Mouse (Mus musculus): ENCODE measurements around the gene Usp25. TPM values are rescaled to one million over a fixed set of nuclear protein-coding genes. Genes with fewer than 3 reads are reported as not detected.

Gene Usp25
- polyA plus RNA-seq, 1 experiment: 29.7 TPM

DNA sequence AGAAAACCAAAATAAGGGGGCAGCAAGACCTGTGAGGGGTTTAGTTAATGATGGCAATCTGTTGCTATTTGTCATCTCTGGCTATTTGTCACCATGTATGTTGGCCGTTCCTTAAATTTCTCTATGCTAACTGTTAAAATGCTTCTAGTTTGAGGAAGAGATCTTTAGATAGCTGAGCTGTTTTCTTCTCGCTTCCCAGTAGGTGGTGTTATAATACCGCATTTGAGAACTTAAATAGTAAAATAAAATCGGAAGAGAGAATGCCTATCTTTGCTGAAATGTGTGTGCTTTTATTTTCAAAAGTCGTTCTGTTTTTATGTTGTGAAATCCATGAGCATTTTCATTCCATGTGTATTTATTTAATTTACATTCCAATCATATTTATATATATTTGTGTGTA is 115.2 kb downstream of the Usp25 start:
- Histone ChIP-seq H3K4me3 (ENCODE audit: control insufficient read depth, insufficient read depth, low read length) (no peak overlapping the region), H3K27ac (ENCODE audit: control insufficient read depth, insufficient read depth, low read length) (no peak overlapping the region), H3K4me1 (replicated peaks; ENCODE audit: control insufficient read depth, insufficient read depth, low read length) (no peaks in the 10 kb centered on the region), H3K27me3 (ENCODE audit: control insufficient read depth, insufficient read depth, low read length) (no peaks in the 10 kb centered on the region), H3K36me3 (ENCODE audit: control insufficient read depth, insufficient read depth, low read length) (no peaks in the 10 kb centered on the region)
- no peak for TF ChIP-seq POLR2A (IDR thresholded peaks at IDR 0.05; ENCODE audit: control insufficient read depth, extremely low read depth, insufficient read depth, low read length, poor library complexity)
- TF ChIP-seq CTCF (IDR thresholded peaks at IDR 0.05; ENCODE audit: borderline replicate concordance, control insufficient read depth, extremely low read depth, insufficient read depth, low read length, poor library complexity): no peak
- 13% methylated on average over 5 of the region's 5 CpGs for WGBS
- no peak for DNase-seq

DNA sequence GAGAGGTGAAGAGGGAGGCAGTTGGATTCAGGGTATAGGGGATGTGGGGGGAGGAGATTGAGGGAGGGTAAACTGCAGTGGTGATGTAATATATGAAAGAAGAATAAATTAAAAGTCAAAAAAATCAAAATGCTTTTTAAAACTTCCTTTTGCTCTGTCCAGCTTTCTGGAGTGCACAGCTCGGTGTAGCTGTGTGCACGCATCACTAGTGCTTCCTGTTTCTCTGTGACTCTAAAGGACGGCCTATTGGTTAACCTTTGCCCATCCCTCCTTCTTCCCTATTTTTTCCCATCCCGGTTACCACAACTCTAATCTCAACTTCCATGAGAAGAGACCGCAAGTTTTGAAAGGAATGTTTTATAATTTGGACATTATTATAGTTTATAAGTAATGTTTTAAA is 119.5 kb downstream of the Usp25 start:
- H3K27ac ChIP-seq (ENCODE audit: control insufficient read depth, insufficient read depth, low read length): no peak overlapping the region
- H3K4me1 ChIP-seq (replicated peaks; ENCODE audit: control insufficient read depth, insufficient read depth, low read length): no peaks in the 10 kb centered on the region
- no peaks in the 10 kb centered on the region for H3K36me3 ChIP-seq (ENCODE audit: control insufficient read depth, insufficient read depth, low read length)
- no peaks in the 10 kb centered on the region for H3K27me3 ChIP-seq (ENCODE audit: control insufficient read depth, insufficient read depth, low read length)
- WGBS: 87% methylated on average over 5 of the region's 5 CpGs
- no peak for TF ChIP-seq POLR2A (IDR thresholded peaks at IDR 0.05; ENCODE audit: control insufficient read depth, extremely low read depth, insufficient read depth, low read length, poor library complexity)
- no peak for TF ChIP-seq CTCF (IDR thresholded peaks at IDR 0.05; ENCODE audit: borderline replicate concordance, control insufficient read depth, extremely low read depth, insufficient read depth, low read length, poor library complexity)
- H3K4me3 ChIP-seq (ENCODE audit: control insufficient read depth, insufficient read depth, low read length): no peak overlapping the region
- DNase-seq: no peak

DNA sequence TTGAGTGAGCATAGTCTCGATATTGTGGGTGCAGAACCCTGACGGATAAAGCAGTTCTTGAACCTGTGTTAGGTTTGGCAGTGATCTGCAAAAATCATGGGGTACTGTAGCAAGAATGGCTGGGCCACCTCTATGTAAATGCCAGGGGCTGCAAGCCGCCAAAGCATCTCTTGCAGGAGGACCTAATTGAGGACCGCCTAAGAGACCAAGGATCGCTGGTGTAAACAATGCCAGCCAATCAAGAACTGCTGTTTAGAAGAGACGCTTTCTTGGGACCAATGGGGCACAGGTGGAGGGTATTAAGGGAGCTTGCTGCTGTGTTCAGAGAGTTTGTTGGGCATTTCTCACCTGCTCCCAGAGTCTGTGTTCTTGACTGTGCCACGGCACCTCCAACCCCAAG is 127.1 kb downstream of the Usp25 start:
- Histone ChIP-seq H3K4me1 (replicated peaks; ENCODE audit: control insufficient read depth, insufficient read depth, low read length) (no peaks in the 10 kb centered on the region), H3K27ac (ENCODE audit: control insufficient read depth, insufficient read depth, low read length) (no peak overlapping the region), H3K27me3 (ENCODE audit: control insufficient read depth, insufficient read depth, low read length) (no peaks in the 10 kb centered on the region), H3K36me3 (ENCODE audit: control insufficient read depth, insufficient read depth, low read length) (no peaks in the 10 kb centered on the region), H3K4me3 (ENCODE audit: control insufficient read depth, insufficient read depth, low read length) (no peak overlapping the region)
- TF ChIP-seq POLR2A (IDR thresholded peaks at IDR 0.05; ENCODE audit: control insufficient read depth, extremely low read depth, insufficient read depth, low read length, poor library complexity) (no peak), CTCF (IDR thresholded peaks at IDR 0.05; ENCODE audit: borderline replicate concordance, control insufficient read depth, extremely low read depth, insufficient read depth, low read length, poor library complexity) (no peak)
- 97% methylated on average over 7 of the region's 7 CpGs for WGBS
- no peak for DNase-seq

DNA sequence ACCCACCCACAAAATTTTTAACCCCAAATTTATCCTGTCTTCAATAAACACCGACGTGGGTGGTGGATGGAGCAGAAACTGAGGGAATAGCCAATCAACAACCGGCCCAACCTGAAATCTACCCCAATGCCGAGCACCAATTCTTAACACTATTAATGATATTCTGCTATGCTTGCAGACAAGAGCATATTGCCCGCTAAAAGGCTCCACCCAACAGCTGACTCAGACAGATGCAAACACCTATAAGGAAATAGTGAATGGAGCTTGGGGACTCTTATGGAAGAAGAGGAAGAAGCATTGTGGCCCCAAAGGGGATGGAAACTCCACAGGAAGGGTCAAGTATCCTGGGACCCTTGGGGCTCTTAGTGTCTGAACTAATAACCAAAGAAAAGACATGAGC is 133.3 kb downstream of the Usp25 start:
- TF ChIP-seq POLR2A (IDR thresholded peaks at IDR 0.05; ENCODE audit: control insufficient read depth, extremely low read depth, insufficient read depth, low read length, poor library complexity) (no peak), CTCF (IDR thresholded peaks at IDR 0.05; ENCODE audit: borderline replicate concordance, control insufficient read depth, extremely low read depth, insufficient read depth, low read length, poor library complexity) (no peak)
- no peaks in the 10 kb centered on the region for H3K4me1 ChIP-seq (replicated peaks; ENCODE audit: control insufficient read depth, insufficient read depth, low read length)
- WGBS: 95% methylated on average over 5 of the region's 5 CpGs
- no peak overlapping the region for H3K4me3 ChIP-seq (ENCODE audit: control insufficient read depth, insufficient read depth, low read length)
- no peaks in the 10 kb centered on the region for H3K27me3 ChIP-seq (ENCODE audit: control insufficient read depth, insufficient read depth, low read length)
- no peak for DNase-seq
- H3K36me3 ChIP-seq (ENCODE audit: control insufficient read depth, insufficient read depth, low read length): no peaks in the 10 kb centered on the region
- no peak overlapping the region for H3K27ac ChIP-seq (ENCODE audit: control insufficient read depth, insufficient read depth, low read length)

DNA sequence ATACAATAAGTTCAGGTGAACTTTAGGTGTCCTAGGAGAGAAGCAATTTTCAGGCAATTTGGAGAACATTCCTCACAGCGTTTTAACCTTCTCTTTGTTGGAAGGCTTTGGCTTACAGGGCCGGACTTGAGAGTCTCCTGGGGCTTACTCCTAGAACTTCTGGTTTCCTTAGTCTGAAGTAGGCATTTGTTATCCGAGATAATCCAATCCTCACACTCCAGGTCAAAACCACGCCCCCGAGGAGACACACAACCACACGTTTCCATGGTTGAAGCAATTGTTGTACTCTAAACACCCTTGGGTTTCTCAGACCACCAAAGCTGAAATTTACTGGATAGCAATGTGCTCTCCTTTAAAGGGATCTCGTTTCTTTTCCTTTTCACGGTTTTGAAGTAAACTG is 136.8 kb downstream of the Usp25 start:
- Histone ChIP-seq H3K27ac (ENCODE audit: control insufficient read depth, insufficient read depth, low read length) (no peak overlapping the region), H3K36me3 (ENCODE audit: control insufficient read depth, insufficient read depth, low read length) (no peaks in the 10 kb centered on the region), H3K27me3 (ENCODE audit: control insufficient read depth, insufficient read depth, low read length) (no peaks in the 10 kb centered on the region), H3K4me1 (replicated peaks; ENCODE audit: control insufficient read depth, insufficient read depth, low read length) (no peaks in the 10 kb centered on the region), H3K4me3 (ENCODE audit: control insufficient read depth, insufficient read depth, low read length) (no peak overlapping the region)
- TF ChIP-seq CTCF (IDR thresholded peaks at IDR 0.05; ENCODE audit: borderline replicate concordance, control insufficient read depth, extremely low read depth, insufficient read depth, low read length, poor library complexity): no peak
- TF ChIP-seq POLR2A (IDR thresholded peaks at IDR 0.05; ENCODE audit: control insufficient read depth, extremely low read depth, insufficient read depth, low read length, poor library complexity): no peak
- DNase-seq: no peak
- 85% methylated on average over 8 of the region's 8 CpGs for WGBS

DNA sequence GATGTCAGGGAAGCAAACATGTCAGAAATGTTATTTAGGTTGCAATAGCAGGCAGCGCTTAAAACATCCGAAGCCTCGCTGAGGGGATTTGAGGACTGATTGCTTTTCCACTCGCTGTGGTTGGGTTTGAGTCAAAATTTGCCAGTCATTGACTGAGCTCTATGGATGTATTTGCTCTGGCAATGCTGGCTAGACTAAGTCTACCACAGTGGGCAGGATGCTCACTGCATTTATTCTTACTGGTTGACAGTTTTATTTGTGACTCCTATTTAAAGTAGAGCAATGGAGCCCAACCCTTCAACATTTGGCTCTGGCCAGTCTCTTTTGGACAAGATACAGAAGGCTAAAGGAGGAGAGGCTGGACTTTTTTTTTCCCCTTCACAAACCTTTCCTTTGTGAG is 137.4 kb downstream of the Usp25 start:
- 90% methylated on average over 4 of the region's 4 CpGs for WGBS
- no peaks in the 10 kb centered on the region for H3K36me3 ChIP-seq (ENCODE audit: control insufficient read depth, insufficient read depth, low read length)
- H3K4me3 ChIP-seq (ENCODE audit: control insufficient read depth, insufficient read depth, low read length): no peak overlapping the region
- no peaks in the 10 kb centered on the region for H3K27me3 ChIP-seq (ENCODE audit: control insufficient read depth, insufficient read depth, low read length)
- no peak for DNase-seq
- TF ChIP-seq POLR2A (IDR thresholded peaks at IDR 0.05; ENCODE audit: control insufficient read depth, extremely low read depth, insufficient read depth, low read length, poor library complexity) (no peak), CTCF (IDR thresholded peaks at IDR 0.05; ENCODE audit: borderline replicate concordance, control insufficient read depth, extremely low read depth, insufficient read depth, low read length, poor library complexity) (no peak)
- no peak overlapping the region for H3K27ac ChIP-seq (ENCODE audit: control insufficient read depth, insufficient read depth, low read length)
- no peaks in the 10 kb centered on the region for H3K4me1 ChIP-seq (replicated peaks; ENCODE audit: control insufficient read depth, insufficient read depth, low read length)

DNA sequence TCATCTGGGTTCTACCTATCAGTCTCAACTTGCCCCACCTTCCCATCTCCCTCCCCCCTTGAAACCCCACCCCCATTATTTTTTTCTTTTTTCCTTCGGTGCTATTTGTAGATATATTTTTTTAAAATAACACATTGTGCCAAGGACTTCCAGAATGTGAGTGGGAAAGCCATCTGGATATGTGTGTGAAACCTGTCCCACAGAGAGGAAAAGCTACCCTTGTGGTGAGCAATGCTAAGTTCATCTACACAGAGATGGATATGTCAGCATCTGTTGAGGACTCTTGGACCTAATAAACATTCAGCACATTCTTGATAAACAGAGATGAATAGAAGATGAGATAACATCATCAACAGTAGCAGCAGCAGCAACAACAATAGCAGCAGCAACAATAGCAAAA is 138.8 kb downstream of the Usp25 start:
- Histone ChIP-seq H3K27ac (ENCODE audit: control insufficient read depth, insufficient read depth, low read length) (no peak overlapping the region), H3K27me3 (ENCODE audit: control insufficient read depth, insufficient read depth, low read length) (no peaks in the 10 kb centered on the region), H3K36me3 (ENCODE audit: control insufficient read depth, insufficient read depth, low read length) (no peaks in the 10 kb centered on the region), H3K4me1 (replicated peaks; ENCODE audit: control insufficient read depth, insufficient read depth, low read length) (no peaks in the 10 kb centered on the region), H3K4me3 (ENCODE audit: control insufficient read depth, insufficient read depth, low read length) (no peak overlapping the region)
- TF ChIP-seq CTCF (IDR thresholded peaks at IDR 0.05; ENCODE audit: borderline replicate concordance, control insufficient read depth, extremely low read depth, insufficient read depth, low read length, poor library complexity): no peak
- TF ChIP-seq POLR2A (IDR thresholded peaks at IDR 0.05; ENCODE audit: control insufficient read depth, extremely low read depth, insufficient read depth, low read length, poor library complexity): no peak
- 85% methylated on average over 1 of the region's 1 CpGs for WGBS
- DNase-seq: no peak

Data from thymus, adult 2 months (tissue).